Mouse (Mus musculus) lung, embryonic 15.5 days (tissue): ENCODE results near the gene Rtp4. TPM values are rescaled to one million over a fixed set of nuclear protein-coding genes. Genes with fewer than 3 reads are reported as not detected.

Experiments used
- ATAC-seq: fragments of 200-750 bp; cut with Nextera tagmentation; 2 replicates; pipeline ENCODE4 v1.8.0; 2017; ENCODE audit warnings: moderate number of reproducible peaks, borderline replicate concordance; ENCODE audit not compliant: low FRiP score, low TSS enrichment; ENCODE audit errors: extremely low read depth
- H3K27ac ChIP-seq: fragments of 300-500 bp; sonication (generic); 2 replicates; pipeline ENCODE4 v1.5.1; 2015; ENCODE audit warnings: moderate library complexity, mild to moderate bottlenecking, inconsistent platforms
- H3K27me3 ChIP-seq: fragments of 300-500 bp; sonication (generic); 2 replicates; pipeline ENCODE4 v1.6.1; 2015; ENCODE audit warnings: inconsistent platforms
- H3K36me3 ChIP-seq: fragments of 300-500 bp; sonication (generic); 2 replicates; pipeline ENCODE4 v1.6.1; 2015; ENCODE audit warnings: inconsistent platforms
- H3K4me1 ChIP-seq: fragments of 300-500 bp; sonication (generic); 2 replicates; pipeline ENCODE4 v1.6.1; 2015; ENCODE audit warnings: inconsistent platforms
- H3K4me2 ChIP-seq: fragments of 300-500 bp; sonication (generic); 2 replicates; pipeline ENCODE4 v1.6.1; 2015; ENCODE audit warnings: inconsistent platforms, mild to moderate bottlenecking, moderate library complexity
- H3K4me3 ChIP-seq: fragments of 300-500 bp; sonication (generic); 2 replicates; pipeline ENCODE4 v1.5.1; 2015; ENCODE audit warnings: mild to moderate bottlenecking, inconsistent platforms
- H3K9ac ChIP-seq: fragments of 300-500 bp; sonication (generic); 2 replicates; pipeline ENCODE4 v1.6.1; 2015; ENCODE audit warnings: inconsistent platforms
- H3K9me3 ChIP-seq: fragments of 300-500 bp; sonication (generic); 2 replicates; pipeline ENCODE4 v1.6.1; 2016; ENCODE audit warnings: inconsistent platforms
- WGBS: fragments of 180-500 bp; shearing (Covaris S2); methylation state at CpG from one replicate; pipeline ENCODE4 v1.1.7; 2015; 5-methylcytosine and 5-hydroxymethylcytosine counted together
- polyA plus RNA-seq: library from polyadenylated mRNA; unstranded; fragments of >200 nt; fragmentation: Nextera tagmentation; extraction: Ambion mirVana; gene quantifications from 2 replicates; pipeline ENCODE4 v1.2.1, GENCODE M21; 2015

Rtp4 gene
- 10.1 and 10.4 TPM in 2 replicates for polyA plus RNA-seq

DNA sequence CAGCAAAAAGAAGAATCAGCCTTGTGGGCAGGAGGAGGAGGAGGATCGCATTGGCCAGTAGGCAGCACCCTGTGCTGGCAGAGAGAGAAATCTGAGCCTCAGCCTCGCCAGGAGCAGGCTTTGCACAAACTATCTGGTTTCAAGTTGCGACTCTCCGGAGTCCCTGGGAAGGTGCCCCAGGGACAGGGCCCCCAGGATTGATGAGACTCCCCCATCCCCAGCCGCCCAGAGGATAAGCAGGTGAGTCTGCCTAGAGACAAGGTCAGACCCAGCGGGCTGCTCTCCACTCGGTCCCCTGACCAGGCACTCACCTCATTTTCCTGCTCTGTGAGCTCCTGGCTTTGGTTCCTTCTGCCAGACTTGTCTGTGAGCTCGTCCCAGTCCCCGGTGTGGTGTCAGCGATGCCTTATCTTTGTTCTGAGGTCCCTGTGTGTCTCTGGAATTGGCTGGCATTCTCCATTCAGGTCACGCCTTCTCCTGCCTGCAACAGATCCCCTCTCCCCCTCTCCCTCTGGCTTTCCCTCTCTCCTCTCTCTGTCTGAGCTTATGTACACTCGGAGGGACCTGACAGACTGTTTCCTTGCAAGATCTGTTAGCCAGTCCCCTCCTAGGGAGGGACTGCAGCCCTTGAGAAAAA is at the start of gene Rtp4, which contains the start of gene Masp1:
Rtp4 (plus strand) TSS at position 57 of the 637 bp plus-strand sequence.
Masp1 (minus strand) TSS at position 581 of the 637 bp plus-strand sequence.
- Histone ChIP-seq H3K4me1 (peaks cover 68% of the 10 kb centered on the region), H3K4me3 (peak within 1 kb of the TSS; percentile 26), H3K4me2 (peak within 1 kb of the TSS; percentile 60), H3K36me3 (no peaks in the 10 kb centered on the region), H3K9ac (no peak within 1 kb of the TSS), H3K27me3 (no peaks in the 10 kb centered on the region), H3K27ac (no peak within 1 kb of the TSS), H3K9me3 (no peaks in the 10 kb centered on the region)
- WGBS: 2% methylated on average over 12 of the region's 12 CpGs
- peak; percentile 23; the same call in 1 of the 2 replicates for ATAC-seq

- Histone ChIP-seq H3K9me3 (no peaks in the 10 kb centered on the region), H3K4me1 (no peaks in the 10 kb centered on the region), H3K36me3 (no peaks in the 10 kb centered on the region), H3K9ac (no peak overlapping the region), H3K27me3 (no peaks in the 10 kb centered on the region), H3K4me2 (no peak overlapping the region), H3K4me3 (no peak overlapping the region), H3K27ac (no peak overlapping the region)
- 86% methylated on average over 6 of the region's 6 CpGs for WGBS
- ATAC-seq: no peak
Observed at GRCm38 (mm10) chr16:23471551-23471950, 48.5 kb upstream of the Rtp4 start.

DNA sequence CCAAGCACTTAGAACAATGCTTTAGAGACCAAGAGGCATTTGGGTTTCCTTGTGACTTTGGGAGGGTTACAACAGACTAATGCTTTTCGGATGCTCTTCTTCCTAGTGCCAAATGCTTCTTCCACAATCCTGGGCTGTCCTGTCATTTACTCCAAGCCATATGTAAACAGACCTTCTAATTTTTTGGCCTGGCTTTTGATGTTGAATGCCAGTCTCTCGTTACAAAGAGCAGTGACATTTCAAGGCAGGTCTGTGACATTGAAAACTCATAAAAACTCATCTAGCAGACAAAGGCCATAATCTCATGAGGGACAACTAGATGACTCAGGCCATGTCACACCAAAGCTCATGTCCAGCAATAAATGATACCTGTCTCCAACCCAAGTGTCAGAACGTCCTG is 48.0 kb upstream of the Rtp4 start:
- WGBS: 53% methylated on average over 3 of the region's 3 CpGs
- no peaks in the 10 kb centered on the region for H3K27me3 ChIP-seq
- H3K27ac ChIP-seq: no peak overlapping the region
- H3K4me1 ChIP-seq: no peaks in the 10 kb centered on the region
- no peaks in the 10 kb centered on the region for H3K36me3 ChIP-seq
- no peaks in the 10 kb centered on the region for H3K9me3 ChIP-seq
- no peak overlapping the region for H3K9ac ChIP-seq
- no peak overlapping the region for H3K4me2 ChIP-seq
- H3K4me3 ChIP-seq: no peak overlapping the region
- no peak for ATAC-seq

DNA sequence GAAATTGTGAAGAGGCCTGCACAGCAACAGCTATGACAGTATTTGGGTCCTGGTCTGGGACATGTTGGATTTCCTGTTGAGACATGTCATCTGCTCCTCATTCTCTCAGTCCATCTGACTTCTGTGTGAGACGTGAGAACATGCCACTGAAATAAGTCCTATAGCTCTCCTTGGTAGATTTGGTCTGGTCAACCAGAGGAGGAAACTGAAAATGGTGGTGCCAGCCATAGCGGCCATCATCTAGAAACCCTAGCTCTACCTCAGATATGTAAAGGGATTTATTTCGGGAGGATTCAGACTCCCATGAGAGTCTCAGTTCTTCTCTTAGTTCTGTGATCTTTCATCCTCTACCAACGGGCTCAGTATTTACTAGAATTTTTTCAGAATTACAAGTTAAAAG is 44.4 kb upstream of the Rtp4 start:
- 88% methylated on average over 4 of the region's 4 CpGs for WGBS

DNA sequence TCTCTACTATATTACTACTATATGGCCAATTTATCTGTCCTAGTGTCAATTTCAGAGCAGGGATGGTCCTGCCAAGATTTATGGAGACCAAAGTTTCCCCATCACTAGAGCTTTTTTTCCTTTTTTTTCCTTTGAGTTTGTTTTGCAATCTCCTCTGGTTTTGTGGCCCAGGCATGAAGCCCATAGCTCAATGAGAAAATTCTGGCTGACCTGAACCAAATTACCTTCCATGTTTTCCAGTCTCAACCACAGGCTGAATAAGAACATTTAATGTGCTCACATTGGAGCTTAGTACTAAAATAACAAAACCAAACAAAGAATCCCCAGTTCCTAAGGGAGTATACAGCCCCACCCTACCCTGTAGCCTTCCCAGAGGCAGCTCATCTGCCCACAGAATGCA is 43.5 kb upstream of the Rtp4 start:
- H3K4me3 ChIP-seq: no peak overlapping the region
- ATAC-seq: no peak
- H3K9ac ChIP-seq: no peak overlapping the region
- no peaks in the 10 kb centered on the region for H3K36me3 ChIP-seq
- no peak overlapping the region for H3K4me2 ChIP-seq
- no peaks in the 10 kb centered on the region for H3K27me3 ChIP-seq
- no peaks in the 10 kb centered on the region for H3K4me1 ChIP-seq
- no peaks in the 10 kb centered on the region for H3K9me3 ChIP-seq
- no peak overlapping the region for H3K27ac ChIP-seq

More for the DNA sequence above, 44.4 kb upstream of the Rtp4 start:
- no peak for ATAC-seq
- no peak overlapping the region for H3K27ac ChIP-seq
- no peaks in the 10 kb centered on the region for H3K36me3 ChIP-seq
- no peak overlapping the region for H3K9ac ChIP-seq
- no peaks in the 10 kb centered on the region for H3K27me3 ChIP-seq
- H3K4me3 ChIP-seq: no peak overlapping the region
- H3K9me3 ChIP-seq: no peaks in the 10 kb centered on the region
- H3K4me2 ChIP-seq: no peak overlapping the region
- no peaks in the 10 kb centered on the region for H3K4me1 ChIP-seq

DNA sequence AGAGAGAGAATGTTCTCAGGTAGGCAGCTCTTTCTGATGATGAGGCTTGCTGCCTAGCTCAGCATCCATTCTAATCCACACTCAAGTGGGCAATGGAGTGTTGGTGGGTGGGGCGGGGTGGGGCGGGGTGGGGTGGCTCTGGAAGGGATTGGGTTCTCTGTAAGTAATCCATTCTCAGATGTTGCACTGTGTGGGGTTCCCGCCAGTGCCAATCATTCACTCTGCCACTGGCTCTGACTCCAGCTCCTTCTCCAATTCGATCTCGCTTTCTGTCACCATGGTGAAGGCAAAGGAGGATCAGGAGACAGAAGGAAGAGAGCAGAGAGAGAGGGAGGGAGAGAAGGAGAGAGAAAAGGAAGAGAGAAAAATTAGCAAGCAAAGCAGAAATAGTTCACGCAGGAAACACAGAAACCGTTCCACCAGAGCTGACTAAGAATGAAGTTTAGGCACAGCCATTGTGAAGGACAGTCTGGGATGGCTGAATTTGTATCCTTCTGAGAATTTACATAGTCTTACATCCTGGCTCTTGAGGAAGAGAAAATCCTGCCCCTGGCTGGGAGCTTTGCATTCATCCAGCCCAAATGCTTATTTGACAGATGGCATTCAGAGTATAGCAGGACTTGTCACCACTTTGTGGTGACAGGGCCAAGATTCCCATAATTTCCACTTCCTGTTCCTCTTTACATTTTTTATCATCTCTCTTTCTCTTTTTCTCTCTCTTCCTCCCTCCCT is 40.1 kb upstream of the Rtp4 start:
- H3K36me3 ChIP-seq: no peaks in the 10 kb centered on the region
- no peak overlapping the region for H3K9ac ChIP-seq
- no peak overlapping the region for H3K4me3 ChIP-seq
- H3K9me3 ChIP-seq: no peaks in the 10 kb centered on the region
- ATAC-seq: no peak
- H3K4me2 ChIP-seq: no peak overlapping the region
- H3K4me1 ChIP-seq: no peaks in the 10 kb centered on the region
- WGBS: 68% methylated on average over 7 of the region's 7 CpGs
- H3K27ac ChIP-seq: no peak overlapping the region
- no peaks in the 10 kb centered on the region for H3K27me3 ChIP-seq

DNA sequence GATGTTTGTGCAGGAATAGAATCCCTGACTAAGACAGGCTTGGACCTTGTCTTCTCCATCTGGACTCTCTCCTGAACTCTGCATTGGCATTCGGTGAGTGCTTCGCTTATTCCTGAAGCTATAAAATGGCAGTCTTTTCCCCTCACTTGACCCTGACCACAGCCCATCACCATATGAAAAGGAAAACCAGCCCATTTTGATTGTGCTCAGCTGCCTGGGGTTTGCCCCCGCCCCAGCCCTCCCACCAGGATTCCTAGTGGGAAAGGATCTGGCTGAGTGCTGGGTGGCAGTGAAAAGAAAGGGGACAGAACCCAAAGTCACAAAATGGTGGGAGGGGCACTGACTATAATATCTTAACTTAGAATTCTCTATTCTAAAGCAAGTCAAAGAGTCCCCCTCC is 37.9 kb upstream of the Rtp4 start:
- H3K4me2 ChIP-seq: no peak overlapping the region
- no peak overlapping the region for H3K27ac ChIP-seq
- ATAC-seq: no peak
- no peak overlapping the region for H3K4me3 ChIP-seq
- no peaks in the 10 kb centered on the region for H3K4me1 ChIP-seq
- no peaks in the 10 kb centered on the region for H3K27me3 ChIP-seq
- H3K9me3 ChIP-seq: no peaks in the 10 kb centered on the region
- H3K36me3 ChIP-seq: no peaks in the 10 kb centered on the region
- whole genome bisulfite sequencing: 91% methylated on average over 3 of the region's 3 CpGs
- no peak overlapping the region for H3K9ac ChIP-seq

GRCm38 (mm10) chr16:23482846-23483245 is 37.2 kb upstream of the Rtp4 start:
- Histone ChIP-seq H3K27ac (no peak overlapping the region), H3K4me2 (no peak overlapping the region), H3K9ac (no peak overlapping the region), H3K9me3 (no peaks in the 10 kb centered on the region), H3K4me1 (no peaks in the 10 kb centered on the region), H3K27me3 (no peaks in the 10 kb centered on the region), H3K36me3 (no peaks in the 10 kb centered on the region), H3K4me3 (no peak overlapping the region)
- 88% methylated on average over 12 of the region's 12 CpGs for whole genome bisulfite sequencing
- ATAC-seq: no peak

GRCm38 (mm10) chr16:23483292-23483691 is 36.8 kb upstream of the Rtp4 start:
- Histone ChIP-seq H3K4me3 (no peak overlapping the region), H3K4me2 (no peak overlapping the region), H3K9ac (no peak overlapping the region), H3K4me1 (no peaks in the 10 kb centered on the region), H3K36me3 (no peaks in the 10 kb centered on the region), H3K27me3 (no peaks in the 10 kb centered on the region), H3K27ac (no peak overlapping the region), H3K9me3 (no peaks in the 10 kb centered on the region)
- 57% methylated on average over 10 of the region's 10 CpGs for WGBS
- ATAC-seq: no peak

GRCm38 (mm10) chr16:23492783-23493182 is 27.3 kb upstream of the Rtp4 start:
- Histone ChIP-seq H3K4me3 (no peak overlapping the region), H3K4me1 (peaks cover 16% of the 10 kb centered on the region), H3K9me3 (no peaks in the 10 kb centered on the region), H3K36me3 (no peaks in the 10 kb centered on the region), H3K9ac (no peak overlapping the region), H3K4me2 (no peak overlapping the region), H3K27me3 (no peaks in the 10 kb centered on the region), H3K27ac (no peak overlapping the region)
- ATAC-seq: no peak
- 73% methylated on average over 4 of the region's 4 CpGs for WGBS

DNA sequence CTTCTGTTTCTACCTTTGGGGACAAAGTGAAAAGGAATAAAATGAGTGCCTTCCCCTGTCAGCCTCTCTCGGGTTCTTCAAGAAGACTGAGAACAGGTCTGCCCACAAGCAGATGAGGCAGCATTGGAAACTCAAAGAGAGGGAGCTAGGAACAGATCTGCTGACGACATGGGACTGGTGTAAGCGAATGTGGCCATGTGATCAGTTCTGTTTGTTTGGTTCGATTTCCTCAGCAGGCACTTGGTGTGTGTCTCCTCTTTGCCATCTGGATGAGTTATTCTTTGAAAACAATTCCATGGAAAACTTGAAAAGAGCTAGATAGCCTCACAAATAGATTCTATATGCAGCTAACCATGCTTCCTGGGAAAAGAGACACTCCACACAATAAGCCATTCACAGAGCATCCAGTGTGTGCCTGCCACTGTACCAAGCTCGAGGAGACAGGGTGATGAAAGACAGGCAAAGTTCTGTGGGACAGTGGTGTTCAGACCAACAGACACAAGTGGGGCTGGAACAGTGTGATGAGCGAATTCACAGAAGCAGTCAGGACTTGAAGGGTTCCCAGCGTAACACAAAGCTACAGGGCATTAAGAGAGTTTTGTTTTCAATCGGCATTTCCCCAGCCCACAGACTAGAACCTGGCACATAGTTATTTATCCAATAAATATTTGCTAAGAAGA is 23.7 kb upstream of the Rtp4 start:
- 55% methylated on average over 8 of the region's 8 CpGs for WGBS
- no peaks in the 10 kb centered on the region for H3K36me3 ChIP-seq
- H3K27me3 ChIP-seq: no peaks in the 10 kb centered on the region
- H3K9me3 ChIP-seq: no peaks in the 10 kb centered on the region
- peaks cover 33% of the 10 kb centered on the region for H3K4me1 ChIP-seq
- no peak overlapping the region for H3K9ac ChIP-seq
- H3K4me3 ChIP-seq: no peak overlapping the region
- ATAC-seq: no peak
- H3K4me2 ChIP-seq: no peak overlapping the region
- H3K27ac ChIP-seq: no peak overlapping the region

GRCm38 (mm10) chr16:23497440-23497839 is 22.7 kb upstream of the Rtp4 start:
- Histone ChIP-seq H3K27me3 (no peaks in the 10 kb centered on the region), H3K4me2 (no peak overlapping the region), H3K9me3 (no peaks in the 10 kb centered on the region), H3K9ac (no peak overlapping the region), H3K27ac (peak overlapping the region; percentile 34), H3K36me3 (no peaks in the 10 kb centered on the region), H3K4me1 (peaks cover 33% of the 10 kb centered on the region), H3K4me3 (no peak overlapping the region)
- 2% methylated on average over 3 of the region's 3 CpGs for WGBS
- peak; percentile 85; the same call in 1 of the 2 replicates for ATAC-seq
